Mouse (Mus musculus) heart, embryonic 13.5 days (tissue): ENCODE data around the gene Vapb. TPM values are rescaled to one million over a fixed set of nuclear protein-coding genes. Genes with fewer than 3 reads are reported as not detected.
A peak's percentile ranks its signal among the peaks of the same experiment; 100 is the strongest.
"Not testable (repeated sequence)": the region's sequence is repeated elsewhere in the genome, so short reads cannot be mapped to it uniquely, and the experiment has no call there.

Experiments used
- ATAC-seq: fragments of 200-750 bp; cut with Nextera tagmentation; 2 replicates; pipeline ENCODE4 v1.8.0; 2017; ENCODE audit warnings: moderate TSS enrichment; ENCODE audit not compliant: insufficient number of reproducible peaks, low FRiP score, low TSS enrichment; ENCODE audit errors: extremely low read depth
- H3K27ac ChIP-seq: fragments of 300-500 bp; sonication (generic); replicated peaks from 2 replicates; pipeline ENCODE4 v1.5.1; 2015; ENCODE audit warnings: moderate library complexity, mild to moderate bottlenecking, inconsistent platforms
- H3K27me3 ChIP-seq: fragments of 300-500 bp; sonication (generic); replicated peaks from 2 replicates; pipeline ENCODE4 v1.6.1; 2015; ENCODE audit warnings: mild to moderate bottlenecking, inconsistent platforms
- H3K36me3 ChIP-seq: fragments of 300-500 bp; sonication (generic); 2 replicates; pipeline ENCODE4 v1.6.1; 2015; ENCODE audit warnings: mild to moderate bottlenecking, inconsistent platforms
- H3K4me1 ChIP-seq: fragments of 300-500 bp; sonication (generic); 2 replicates; pipeline ENCODE4 v1.6.1; 2015; ENCODE audit warnings: inconsistent platforms
- H3K4me2 ChIP-seq: fragments of 300-500 bp; sonication (generic); 2 replicates; pipeline ENCODE4 v1.6.1; 2015; ENCODE audit warnings: inconsistent platforms, mild to moderate bottlenecking, moderate library complexity
- H3K4me3 ChIP-seq: fragments of 300-500 bp; sonication (generic); 2 replicates; pipeline ENCODE4 v1.5.1; 2015; ENCODE audit warnings: moderate library complexity, mild to moderate bottlenecking, inconsistent platforms
- H3K9ac ChIP-seq: fragments of 300-500 bp; sonication (generic); 2 replicates; pipeline ENCODE4 v1.6.1; 2015; ENCODE audit warnings: inconsistent platforms, mild to moderate bottlenecking, moderate library complexity
- H3K9me3 ChIP-seq: fragments of 300-500 bp; sonication (generic); 2 replicates; pipeline ENCODE4 v1.6.1; 2016; ENCODE audit warnings: inconsistent platforms
- WGBS: fragments of 180-500 bp; shearing (Covaris S2); methylation state at CpG from one replicate; pipeline ENCODE4 v1.1.7; 2015; ENCODE audit warnings: mixed read lengths; 5-methylcytosine and 5-hydroxymethylcytosine counted together
- polyA plus RNA-seq: library from polyadenylated mRNA; unstranded; fragments of >200 nt; fragmentation: Nextera tagmentation; extraction: Ambion mirVana; gene quantifications from 2 replicates; pipeline ENCODE4 v1.2.1, GENCODE M21; 2015

Gene Vapb
- polyA plus RNA-seq = 8.2 and 8.6 TPM in 2 replicates

DNA sequence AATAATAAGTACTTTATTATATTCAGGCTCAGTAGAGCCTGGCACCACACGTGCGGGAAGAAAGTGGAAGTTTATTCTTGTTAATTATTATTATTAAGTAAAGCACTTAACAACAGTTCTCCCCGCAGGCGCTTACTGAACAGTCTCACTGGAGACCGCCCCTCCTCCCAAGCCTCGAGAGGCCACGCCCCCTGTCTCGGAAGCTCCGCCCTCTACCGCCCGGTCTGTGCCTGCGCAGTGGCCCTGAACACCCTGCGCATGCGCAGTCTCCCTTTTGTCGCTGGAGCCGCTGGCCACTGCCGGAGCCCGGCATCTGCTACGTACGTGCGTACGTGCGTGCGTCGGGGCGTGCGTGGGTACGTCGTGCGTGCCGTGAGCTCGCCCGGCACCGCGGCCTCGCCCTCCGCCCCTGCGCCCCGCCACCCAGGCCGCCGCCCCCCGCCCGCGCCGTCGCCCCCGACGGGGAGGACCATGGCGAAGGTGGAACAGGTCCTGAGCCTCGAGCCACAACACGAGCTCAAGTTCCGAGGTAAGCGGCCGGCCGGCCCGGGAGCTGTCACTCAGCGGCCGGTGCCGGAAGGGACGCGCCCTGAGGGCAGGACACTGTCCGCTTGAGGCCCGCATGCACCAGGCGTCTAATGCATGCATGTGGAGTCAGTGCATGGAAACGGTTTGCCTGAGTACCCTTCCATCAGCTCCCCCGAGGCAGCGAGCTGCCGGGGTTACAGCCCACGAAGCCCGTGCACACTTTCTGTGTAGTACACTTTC lies at the start of gene Vapb:
Vapb (plus strand) TSS at position 290 of the 768 bp plus-strand sequence.
- Histone ChIP-seq H3K4me2 (peak within 1 kb of the TSS; percentile 85), H3K36me3 (peaks cover 9% of the 10 kb centered on the region), H3K9ac (peak within 1 kb of the TSS; percentile 92), H3K4me1 (peaks cover 18% of the 10 kb centered on the region), H3K27ac (peak within 1 kb of the TSS; percentile 76), H3K9me3 (no peaks in the 10 kb centered on the region), H3K4me3 (peak within 1 kb of the TSS; percentile 79), H3K27me3 (no peaks in the 10 kb centered on the region)
- peak; percentile 95 for ATAC-seq
- WGBS = under 1% methylated on average over 54 of the region's 70 CpGs

DNA sequence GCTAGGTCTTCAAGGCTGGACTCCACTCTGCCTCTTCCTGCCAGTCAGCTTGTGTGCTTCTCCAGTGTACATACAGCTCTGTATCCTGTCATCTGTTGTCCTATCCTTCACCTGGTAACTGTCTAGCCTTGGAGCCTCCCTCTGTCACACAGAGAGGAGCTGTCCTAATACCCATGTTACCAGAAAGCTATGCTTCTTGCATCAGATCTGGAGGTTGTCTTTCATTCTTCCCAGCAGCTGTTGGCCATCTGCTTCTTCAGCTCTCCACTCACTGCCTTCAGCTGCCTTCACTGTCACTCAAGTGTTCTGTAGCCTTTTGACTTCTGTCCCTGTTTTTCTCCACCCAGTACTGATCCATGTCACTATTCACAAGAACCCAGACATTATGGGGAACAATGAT lies 47.5 kb upstream of the Vapb start:
- no peak for ATAC-seq
- no peak overlapping the region for H3K27ac ChIP-seq
- peaks cover 26% of the 10 kb centered on the region for H3K4me1 ChIP-seq
- no peak overlapping the region for H3K4me3 ChIP-seq
- H3K4me2 ChIP-seq = no peak overlapping the region
- H3K9ac ChIP-seq = no peak overlapping the region
- no peaks in the 10 kb centered on the region for H3K27me3 ChIP-seq
- no peaks in the 10 kb centered on the region for H3K9me3 ChIP-seq
- H3K36me3 ChIP-seq = peaks cover 44% of the 10 kb centered on the region

DNA sequence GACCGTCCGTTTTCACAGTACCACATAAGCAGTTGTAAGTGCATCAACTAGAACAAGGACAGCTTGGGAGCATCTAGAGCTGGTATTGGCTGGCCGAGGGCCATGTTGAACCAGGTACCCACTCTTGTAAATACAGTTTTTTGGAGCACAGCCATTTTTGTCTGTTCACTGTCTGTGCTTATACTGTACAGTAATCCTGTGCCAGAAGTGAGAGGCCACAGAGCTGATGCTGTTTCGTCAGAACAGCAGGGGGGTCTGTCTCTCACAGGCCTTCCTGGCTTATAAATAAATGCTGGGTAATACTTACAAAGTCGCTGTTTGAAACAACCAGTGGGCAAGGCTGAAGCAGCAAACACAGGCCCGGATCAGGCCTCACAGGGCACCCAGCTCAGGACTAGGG lies 45.6 kb upstream of the Vapb start:
- 86% methylated on average over 6 of the region's 6 CpGs for WGBS

DNA sequence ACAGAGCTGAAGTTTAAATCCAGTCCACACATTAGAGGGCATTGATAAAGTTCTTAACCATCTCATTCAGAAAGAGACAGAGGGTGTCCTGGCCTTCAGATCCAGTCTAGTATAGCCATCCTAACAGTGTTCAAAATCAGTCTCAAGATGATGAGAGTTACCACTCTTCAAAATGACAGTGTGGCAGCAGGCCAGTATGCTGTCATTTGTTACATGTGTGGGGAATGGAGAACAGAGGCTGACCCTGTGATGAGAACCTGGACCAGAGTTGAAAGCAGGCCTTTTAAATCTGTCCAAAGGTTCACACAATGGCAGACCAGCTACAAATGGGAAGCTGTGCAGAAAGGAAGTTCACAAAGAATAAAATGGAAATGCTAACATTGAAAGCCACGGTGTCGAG lies 44.6 kb upstream of the Vapb start:
- Histone ChIP-seq H3K4me1 (peaks cover 18% of the 10 kb centered on the region), H3K4me3 (no peak overlapping the region), H3K4me2 (no peak overlapping the region), H3K9ac (no peak overlapping the region), H3K27me3 (no peaks in the 10 kb centered on the region), H3K36me3 (peaks cover 73% of the 10 kb centered on the region), H3K27ac (peak overlapping the region; percentile 47; the same call in 1 of the 2 replicates), H3K9me3 (no peaks in the 10 kb centered on the region)
- 37% methylated on average over 2 of the region's 2 CpGs for WGBS
- peak; percentile 46; the same call in 1 of the 2 replicates for ATAC-seq

More for the DNA sequence above, 45.6 kb upstream of the Vapb start:
- H3K9me3 ChIP-seq = no peaks in the 10 kb centered on the region
- no peaks in the 10 kb centered on the region for H3K27me3 ChIP-seq
- peaks cover 18% of the 10 kb centered on the region for H3K4me1 ChIP-seq
- peaks cover 63% of the 10 kb centered on the region for H3K36me3 ChIP-seq
- H3K4me3 ChIP-seq = no peak overlapping the region
- ATAC-seq = no peak
- H3K9ac ChIP-seq = no peak overlapping the region
- H3K4me2 ChIP-seq = no peak overlapping the region
- H3K27ac ChIP-seq = no peak overlapping the region

DNA sequence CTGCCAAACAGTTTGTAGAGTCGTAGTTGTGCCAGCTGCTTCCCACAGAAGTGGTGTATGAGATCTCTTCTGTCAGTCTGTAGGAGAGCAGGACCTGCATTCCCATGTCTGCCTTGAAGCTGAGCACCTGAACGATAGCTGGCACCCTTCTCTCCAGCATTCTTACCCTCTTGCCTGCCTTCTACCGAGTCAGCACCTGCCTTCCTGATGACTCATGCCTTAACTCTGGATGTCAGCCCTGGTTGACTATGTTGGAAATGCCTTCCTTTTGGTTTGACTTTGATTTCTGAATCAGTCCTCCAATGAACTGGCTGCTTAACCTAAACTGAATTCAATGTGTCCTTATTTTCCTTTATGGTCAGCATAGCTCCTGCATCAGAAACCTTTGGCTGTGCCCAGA lies 38.5 kb upstream of the Vapb start:
- H3K27me3 ChIP-seq = no peaks in the 10 kb centered on the region
- no peak overlapping the region for H3K9ac ChIP-seq
- H3K4me1 ChIP-seq = peaks cover 27% of the 10 kb centered on the region
- ATAC-seq = no peak
- H3K9me3 ChIP-seq = no peaks in the 10 kb centered on the region
- WGBS = 66% methylated on average over 3 of the region's 3 CpGs
- no peak overlapping the region for H3K4me2 ChIP-seq
- no peak overlapping the region for H3K27ac ChIP-seq
- peaks cover 84% of the 10 kb centered on the region for H3K36me3 ChIP-seq
- no peak overlapping the region for H3K4me3 ChIP-seq

DNA sequence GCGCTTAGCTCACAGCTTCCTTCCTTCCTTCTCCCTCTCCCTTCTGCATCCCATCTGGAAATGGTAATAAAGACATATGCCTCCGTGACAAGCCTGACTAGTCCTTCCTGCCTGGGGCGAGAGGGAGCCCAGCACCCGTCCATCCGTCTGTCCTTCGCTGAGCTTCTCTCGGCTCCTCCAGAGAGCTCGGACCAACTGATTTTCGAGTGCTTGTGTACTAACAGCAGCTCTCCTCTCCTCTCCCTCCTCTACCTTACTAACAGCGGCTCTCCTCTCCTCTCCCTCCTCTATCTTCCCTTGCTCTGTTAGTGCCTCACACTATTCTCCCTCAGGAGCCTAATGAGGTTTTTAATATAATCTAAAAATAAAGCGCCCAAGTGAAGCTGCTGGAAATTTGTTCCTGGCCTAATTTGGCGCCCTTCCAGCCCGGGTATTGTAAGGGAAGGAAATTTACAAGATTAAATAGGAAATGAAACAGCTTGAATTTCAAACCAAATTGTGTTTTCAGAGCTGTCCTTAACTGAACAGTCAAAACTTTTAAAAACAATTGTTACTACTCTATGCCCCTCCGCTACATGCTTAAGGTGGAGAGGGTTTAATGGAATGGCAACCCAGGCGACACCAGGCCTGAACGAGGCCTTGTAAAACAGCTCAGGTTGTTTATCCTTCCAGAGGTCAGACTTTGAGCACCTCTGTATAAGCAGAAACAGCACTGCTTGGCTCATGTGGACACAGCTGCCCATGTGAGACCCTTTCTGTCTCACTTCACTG lies 35.0 kb upstream of the Vapb start:
- WGBS = 60% methylated on average over 16 of the region's 16 CpGs
- H3K9me3 ChIP-seq = no peaks in the 10 kb centered on the region
- no peak overlapping the region for H3K4me3 ChIP-seq
- peak overlapping the region; percentile 58; the same call in 1 of the 2 replicates for H3K9ac ChIP-seq
- ATAC-seq = no peak
- peaks cover 70% of the 10 kb centered on the region for H3K36me3 ChIP-seq
- no peaks in the 10 kb centered on the region for H3K27me3 ChIP-seq
- H3K4me1 ChIP-seq = peaks cover 41% of the 10 kb centered on the region
- no peak overlapping the region for H3K4me2 ChIP-seq
- peak overlapping the region; percentile 75 for H3K27ac ChIP-seq

DNA sequence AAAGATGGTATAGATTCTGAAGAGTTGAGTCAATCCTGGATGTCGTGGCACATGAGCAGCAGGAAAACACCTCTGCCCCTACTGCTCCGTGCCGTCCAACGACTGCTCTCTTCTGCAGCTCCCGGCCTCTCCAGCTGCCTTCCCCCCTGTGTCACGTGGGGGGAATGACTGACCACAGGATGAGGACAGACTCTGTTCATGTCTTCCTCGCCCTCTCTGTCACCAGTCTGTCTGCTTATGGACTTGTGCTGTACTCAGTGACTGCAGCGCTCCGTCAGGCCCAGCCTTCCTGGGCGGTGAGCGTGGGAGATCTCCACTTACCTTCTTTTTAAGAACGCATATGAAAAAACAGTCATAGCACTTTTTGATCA lies 34.5 kb upstream of the Vapb start:
- no peak for ATAC-seq
- H3K4me1 ChIP-seq = peaks cover 41% of the 10 kb centered on the region

DNA sequence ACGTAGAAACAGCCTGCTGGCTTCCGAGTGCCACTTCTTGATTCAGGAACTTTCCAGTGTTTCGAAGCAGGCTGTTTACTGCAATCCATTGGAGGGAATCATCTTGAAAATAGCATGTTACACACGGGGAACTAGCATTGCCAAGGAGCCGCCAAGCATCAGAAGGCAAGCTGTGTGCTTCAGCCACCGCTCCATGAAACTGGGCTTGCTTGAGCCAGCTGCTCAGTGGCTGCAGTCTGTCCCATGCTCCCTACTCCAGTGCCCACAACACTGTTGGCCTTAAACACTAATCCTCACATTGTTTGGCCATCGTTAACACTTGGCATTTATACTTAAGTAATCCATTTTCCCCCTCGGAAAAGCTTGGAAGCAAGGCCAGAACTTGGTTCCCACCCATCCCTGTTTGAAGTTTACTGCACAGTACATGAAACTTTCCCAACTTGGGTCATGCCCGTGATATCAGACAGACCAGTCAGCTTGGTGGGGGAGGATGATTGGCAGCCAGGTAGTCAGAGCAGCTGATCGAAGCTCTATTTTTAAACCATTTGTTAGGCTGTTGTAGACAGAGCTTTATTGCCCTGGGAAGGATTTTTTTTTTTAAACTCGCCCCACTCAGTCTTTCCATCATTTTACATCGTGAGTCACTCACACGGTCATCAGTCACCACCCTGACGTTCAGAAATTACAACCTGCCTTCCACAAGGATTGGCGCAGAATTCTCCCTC lies 31.3 kb upstream of the Vapb start:
- 0 out of 2 replicates have a peak overlapping the region, but pooled peaks have one; percentile 15 for H3K4me2 ChIP-seq
- peak overlapping the region; percentile 8; the same call in 1 of the 2 replicates for H3K9ac ChIP-seq
- H3K36me3 ChIP-seq = peaks cover 50% of the 10 kb centered on the region
- no peak for ATAC-seq
- 0 out of 2 replicates have a peak overlapping the region, but pooled peaks have one; percentile 0 for H3K27ac ChIP-seq
- H3K9me3 ChIP-seq = no peaks in the 10 kb centered on the region
- WGBS = 69% methylated on average over 15 of the region's 15 CpGs
- peaks cover 40% of the 10 kb centered on the region for H3K4me1 ChIP-seq
- no peaks in the 10 kb centered on the region for H3K27me3 ChIP-seq
- no peak overlapping the region for H3K4me3 ChIP-seq

More for the DNA sequence above, 34.5 kb upstream of the Vapb start:
- Histone ChIP-seq H3K9me3 (no peaks in the 10 kb centered on the region), H3K4me3 (no peak overlapping the region), H3K36me3 (peaks cover 68% of the 10 kb centered on the region), H3K27ac (peak overlapping the region; percentile 75), H3K27me3 (no peaks in the 10 kb centered on the region), H3K9ac (no peak overlapping the region), H3K4me2 (no peak overlapping the region)
- 78% methylated on average over 12 of the region's 12 CpGs for WGBS

DNA sequence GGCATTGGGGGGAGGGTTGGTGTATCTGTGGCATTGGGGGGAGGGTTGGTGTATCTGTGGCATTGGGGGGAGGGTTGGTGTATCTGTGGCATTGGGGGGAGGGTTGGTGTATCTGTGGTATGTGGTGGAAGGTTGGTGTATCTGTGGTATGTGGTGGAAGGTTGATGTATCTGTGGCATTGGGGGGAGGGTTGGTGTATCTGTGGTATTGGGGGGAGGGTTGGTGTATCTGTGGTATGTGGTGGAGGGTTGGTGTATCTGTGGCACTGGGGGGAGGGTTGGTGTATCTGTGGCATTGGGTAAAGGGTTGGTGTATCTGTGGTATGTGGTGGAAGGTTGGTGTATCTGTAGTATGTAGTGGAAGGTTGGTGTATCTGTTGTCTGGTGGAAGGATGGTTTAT lies 29.7 kb upstream of the Vapb start:
- H3K4me3 ChIP-seq, ATAC-seq, H3K9me3 ChIP-seq, H3K9ac ChIP-seq, H3K27me3 ChIP-seq, H3K27ac ChIP-seq, H3K4me2 ChIP-seq: not testable (repeated sequence)
- Histone ChIP-seq H3K36me3 (peaks cover 37% of the 10 kb centered on the region), H3K4me1 (peaks cover 24% of the 10 kb centered on the region)

DNA sequence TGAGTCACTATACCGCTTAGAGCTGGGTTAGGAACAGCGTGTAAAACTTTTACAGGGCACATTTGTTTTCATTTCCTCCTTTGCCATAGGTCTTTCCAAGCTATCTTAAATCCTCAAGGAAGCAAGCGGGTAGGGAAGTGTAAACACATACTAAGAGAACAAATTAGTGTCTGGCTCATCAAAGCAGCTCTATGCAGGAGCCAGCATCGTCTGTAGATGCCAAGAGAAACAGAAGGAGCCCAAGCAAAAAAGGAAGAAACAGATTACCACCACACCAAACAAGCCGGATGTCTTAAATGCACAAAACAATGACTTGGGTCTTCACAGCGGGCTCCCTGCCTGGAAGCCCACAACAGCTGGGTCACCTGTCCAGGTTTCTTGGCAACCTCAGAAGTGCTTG lies 27.1 kb upstream of the Vapb start:
- H3K27ac ChIP-seq = no peak overlapping the region
- H3K27me3 ChIP-seq = no peaks in the 10 kb centered on the region
- no peak for ATAC-seq
- H3K4me3 ChIP-seq = no peak overlapping the region
- H3K9me3 ChIP-seq = no peaks in the 10 kb centered on the region
- no peak overlapping the region for H3K4me2 ChIP-seq
- peaks cover 14% of the 10 kb centered on the region for H3K4me1 ChIP-seq
- peaks cover 17% of the 10 kb centered on the region for H3K36me3 ChIP-seq
- no peak overlapping the region for H3K9ac ChIP-seq
- WGBS = 76% methylated on average over 6 of the region's 6 CpGs

DNA sequence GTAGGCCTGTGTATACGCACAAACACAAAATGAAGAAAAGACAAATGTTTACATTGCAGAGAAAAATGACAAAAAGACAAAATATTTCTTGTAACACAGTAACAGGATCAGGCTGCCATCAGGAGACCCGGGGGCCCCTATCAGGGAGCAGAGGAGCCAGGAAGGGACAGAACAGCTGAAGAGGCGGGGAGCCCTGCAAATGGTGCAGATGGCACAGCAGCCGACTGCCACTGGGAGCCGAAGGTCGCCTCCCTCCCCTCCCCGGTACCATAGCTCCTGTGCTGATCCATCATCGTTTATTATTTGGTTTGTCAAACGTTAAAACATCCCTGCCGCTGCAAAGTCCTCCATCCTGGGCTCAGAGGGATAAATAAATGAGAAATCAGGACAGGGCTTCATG lies 24.7 kb upstream of the Vapb start:
- ATAC-seq = no peak
- Histone ChIP-seq H3K36me3 (peaks cover 11% of the 10 kb centered on the region), H3K4me2 (no peak overlapping the region), H3K4me1 (no peaks in the 10 kb centered on the region), H3K27me3 (no peaks in the 10 kb centered on the region), H3K4me3 (no peak overlapping the region), H3K27ac (no peak overlapping the region), H3K9me3 (no peaks in the 10 kb centered on the region), H3K9ac (no peak overlapping the region)
- WGBS = 61% methylated on average over 10 of the region's 10 CpGs
